Mouse (Mus musculus): ENCODE data around the gene Slc25a3. TPM values are rescaled to one million over a fixed set of nuclear protein-coding genes. Genes with fewer than 3 reads are reported as not detected.

Gene Slc25a3
- polyA plus RNA-seq, 1 experiment: 411 TPM

- TF ChIP-seq POLR2A (IDR thresholded peaks at IDR 0.05; ENCODE audit: borderline replicate concordance, extremely low read depth, insufficient read depth, insufficient read length, poor library complexity, severe bottlenecking) (no peak), CTCF (IDR thresholded peaks at IDR 0.05; ENCODE audit: borderline replicate concordance, extremely low read depth, insufficient read depth, insufficient read length) (no peak)
- no peak for DNase-seq (ENCODE audit: low read depth)
Observed at GRCm38 (mm10) chr10:91116958-91117357, 6.9 kb downstream of the Slc25a3 start.

- no peak for TF ChIP-seq POLR2A (IDR thresholded peaks at IDR 0.05; ENCODE audit: borderline replicate concordance, extremely low read depth, insufficient read depth, insufficient read length, poor library complexity, severe bottlenecking)
- TF ChIP-seq CTCF (IDR thresholded peaks at IDR 0.05; ENCODE audit: borderline replicate concordance, extremely low read depth, insufficient read depth, insufficient read length): no peak
- DNase-seq (ENCODE audit: low read depth): no peak
Observed at GRCm38 (mm10) chr10:91109841-91110240, 14.0 kb downstream of the Slc25a3 start.

GRCm38 (mm10) chr10:91105981-91106380, 17.9 kb downstream of the Slc25a3 start:
- TF ChIP-seq POLR2A (IDR thresholded peaks at IDR 0.05; ENCODE audit: borderline replicate concordance, extremely low read depth, insufficient read depth, insufficient read length, poor library complexity, severe bottlenecking) (no peak), CTCF (IDR thresholded peaks at IDR 0.05; ENCODE audit: borderline replicate concordance, extremely low read depth, insufficient read depth, insufficient read length) (no peak)
- no peak for DNase-seq (ENCODE audit: low read depth)

- TF ChIP-seq POLR2A (IDR thresholded peaks at IDR 0.05; ENCODE audit: borderline replicate concordance, extremely low read depth, insufficient read depth, insufficient read length, poor library complexity, severe bottlenecking) (no peak), CTCF (IDR thresholded peaks at IDR 0.05; ENCODE audit: borderline replicate concordance, extremely low read depth, insufficient read depth, insufficient read length) (no peak)
- no peak for DNase-seq (ENCODE audit: low read depth)
Observed at GRCm38 (mm10) chr10:91102799-91103590, 20.9 kb downstream of the Slc25a3 start.

GRCm38 (mm10) chr10:91101936-91102335, 21.9 kb downstream of the Slc25a3 start:
- TF ChIP-seq CTCF (IDR thresholded peaks at IDR 0.05; ENCODE audit: borderline replicate concordance, extremely low read depth, insufficient read depth, insufficient read length): no peak
- no peak for TF ChIP-seq POLR2A (IDR thresholded peaks at IDR 0.05; ENCODE audit: borderline replicate concordance, extremely low read depth, insufficient read depth, insufficient read length, poor library complexity, severe bottlenecking)
- DNase-seq (ENCODE audit: low read depth): no peak

- TF ChIP-seq POLR2A (IDR thresholded peaks at IDR 0.05; ENCODE audit: borderline replicate concordance, extremely low read depth, insufficient read depth, insufficient read length, poor library complexity, severe bottlenecking): no peak
- TF ChIP-seq CTCF (IDR thresholded peaks at IDR 0.05; ENCODE audit: borderline replicate concordance, extremely low read depth, insufficient read depth, insufficient read length): no peak
- DNase-seq (ENCODE audit: low read depth): no peak
Observed at GRCm38 (mm10) chr10:91100101-91100500, 23.8 kb downstream of the Slc25a3 start.

- no peak for DNase-seq (ENCODE audit: low read depth)
- TF ChIP-seq CTCF (IDR thresholded peaks at IDR 0.05; ENCODE audit: borderline replicate concordance, extremely low read depth, insufficient read depth, insufficient read length) (no peak), POLR2A (IDR thresholded peaks at IDR 0.05; ENCODE audit: borderline replicate concordance, extremely low read depth, insufficient read depth, insufficient read length, poor library complexity, severe bottlenecking) (no peak)
Observed at GRCm38 (mm10) chr10:91098056-91098455, 25.8 kb downstream of the Slc25a3 start.

- TF ChIP-seq CTCF (IDR thresholded peaks at IDR 0.05; ENCODE audit: borderline replicate concordance, extremely low read depth, insufficient read depth, insufficient read length) (no peak), POLR2A (IDR thresholded peaks at IDR 0.05; ENCODE audit: borderline replicate concordance, extremely low read depth, insufficient read depth, insufficient read length, poor library complexity, severe bottlenecking) (no peak)
Observed at GRCm38 (mm10) chr10:91094251-91095104, 29.4 kb downstream of the Slc25a3 start.

GRCm38 (mm10) chr10:91092812-91093211, 31.0 kb downstream of the Slc25a3 start:
- no peak for DNase-seq (ENCODE audit: low read depth)
- no peak for TF ChIP-seq POLR2A (IDR thresholded peaks at IDR 0.05; ENCODE audit: borderline replicate concordance, extremely low read depth, insufficient read depth, insufficient read length, poor library complexity, severe bottlenecking)
- no peak for TF ChIP-seq CTCF (IDR thresholded peaks at IDR 0.05; ENCODE audit: borderline replicate concordance, extremely low read depth, insufficient read depth, insufficient read length)

More at GRCm38 (mm10) chr10:91094251-91095104, 29.4 kb downstream of the Slc25a3 start:
- DNase-seq (ENCODE audit: low read depth): no peak

GRCm38 (mm10) chr10:91083393-91083927, 40.4 kb downstream of the Slc25a3 start:
- TF ChIP-seq CTCF (IDR thresholded peaks at IDR 0.05; ENCODE audit: borderline replicate concordance, extremely low read depth, insufficient read depth, insufficient read length): no peak
- TF ChIP-seq POLR2A (IDR thresholded peaks at IDR 0.05; ENCODE audit: borderline replicate concordance, extremely low read depth, insufficient read depth, insufficient read length, poor library complexity, severe bottlenecking): no peak
- peak; percentile 28 for DNase-seq (ENCODE audit: low read depth)

All from brain, embryonic 14.5 days (tissue).